Mouse (Mus musculus) left cerebral cortex, postnatal 14 days (tissue): ENCODE measurements around the gene Ncoa4. TPM values are rescaled to one million over a fixed set of nuclear protein-coding genes. Genes with fewer than 3 reads are reported as not detected.
"Not testable (repeated sequence)": the region's sequence is repeated elsewhere in the genome, so short reads cannot be mapped to it uniquely, and the experiment has no call there.

Source experiments
- DNase-seq, 2 experiments: peaks; one replicate each; pipeline ENCODE4 v3.0.0; 2021 to 2022; ENCODE audit warnings: low spot score in 2 of 2, mixed read lengths in 1 of 2
- intact Hi-C: fragments of 180-260 bp; cut with DNase I; formaldehyde crosslinking; loops from one replicate; pipeline ENCODE4 v1.15.1; 2025
- total RNA-seq, 2 experiments: library from RNA; stranded (reverse); gene quantifications; 2 replicates each; pipeline ENCODE4 v1.2.3; 2021

The Ncoa4 gene
- total RNA-seq, 2 experiments from 2014 or later, result 123 to 136 TPM

GRCm38 (mm10) chr14:32153156-32153555 lies 6.5 kb upstream of the Ncoa4 start:
- DNase-seq, result no peak
- intact Hi-C loops, result no loop called here

- intact Hi-C loops, result no loop called here
- DNase-seq, result no peak
Observed at GRCm38 (mm10) chr14:32154758-32155157, 4.9 kb upstream of the Ncoa4 start.

- intact Hi-C loops, result no loop called here
- DNase-seq, result no peak
Observed at GRCm38 (mm10) chr14:32159150-32159670, 455 bp upstream of the Ncoa4 start.

GRCm38 (mm10) chr14:32160563-32160962 lies 898 bp downstream of the Ncoa4 start:
- intact Hi-C loops, result no loop called here
- DNase-seq, result no peak

- intact Hi-C loops, result no loop called here
- no peak for DNase-seq
Observed at GRCm38 (mm10) chr14:32161090-32161885, 1.6 kb downstream of the Ncoa4 start.

GRCm38 (mm10) chr14:32162231-32162630 lies 2.6 kb downstream of the Ncoa4 start:
- intact Hi-C loops, result no loop called here
- DNase-seq, result no peak

GRCm38 (mm10) chr14:32163203-32163888 lies 3.7 kb downstream of the Ncoa4 start:
- DNase-seq, result no peak
- intact Hi-C loops, result no loop called here

- intact Hi-C loops, result no loop called here
- no peak for DNase-seq
Observed at GRCm38 (mm10) chr14:32164173-32165051, 4.7 kb downstream of the Ncoa4 start.

- intact Hi-C loops, result no loop called here
- peak; percentile 28 to 37 for DNase-seq
Observed at GRCm38 (mm10) chr14:32165278-32166061, 5.8 kb downstream of the Ncoa4 start.

GRCm38 (mm10) chr14:32166062-32166441 lies 6.4 kb downstream of the Ncoa4 start:
- intact Hi-C loops, result no loop called here
- DNase-seq, result no peak

GRCm38 (mm10) chr14:32166840-32167239 lies 7.2 kb downstream of the Ncoa4 start:
- intact Hi-C loops, result no loop called here
- no peak for DNase-seq

GRCm38 (mm10) chr14:32167326-32167725 lies 7.7 kb downstream of the Ncoa4 start:
- intact Hi-C loops, result no loop called here
- no peak for DNase-seq

GRCm38 (mm10) chr14:32168653-32169231 lies 9.1 kb downstream of the Ncoa4 start:
- intact Hi-C loops, result no loop called here

GRCm38 (mm10) chr14:32170137-32170536 lies 10.5 kb downstream of the Ncoa4 start:
- intact Hi-C loops, result no loop called here

More at GRCm38 (mm10) chr14:32168653-32169231, 9.1 kb downstream of the Ncoa4 start:
- no peak for DNase-seq

GRCm38 (mm10) chr14:32175310-32175709 lies 15.6 kb downstream of the Ncoa4 start:
- intact Hi-C loops, result no loop called here
- DNase-seq, result no peak

More at GRCm38 (mm10) chr14:32170137-32170536, 10.5 kb downstream of the Ncoa4 start:
- DNase-seq, result peak in 1 of 2 experiments; percentile 22

GRCm38 (mm10) chr14:32176590-32176989 lies 16.9 kb downstream of the Ncoa4 start:
- intact Hi-C loops, DNase-seq: not testable (repeated sequence)

- DNase-seq, result no peak
- intact Hi-C loops, result no loop called here
Observed at GRCm38 (mm10) chr14:32179393-32180195, 19.9 kb downstream of the Ncoa4 start.

GRCm38 (mm10) chr14:32180861-32181260 lies 21.2 kb downstream of the Ncoa4 start:
- no peak for DNase-seq
- intact Hi-C loops, result no loop called here
